Mouse (Mus musculus) embryonic fibroblast, embryonic 13.5 days (primary cell): ENCODE data around the gene Gm20662.

Source experiments
- CTCF ChIP-seq: IDR thresholded peaks from 2 replicates; pipeline ENCODE4 v1.5.1; 2011; ENCODE audit warnings: mild to moderate bottlenecking, control low read depth, low read length, moderate library complexity, borderline replicate concordance; ENCODE audit not compliant: insufficient read depth
- POLR2A ChIP-seq: IDR thresholded peaks from 2 replicates; pipeline ENCODE4 v1.6.1; 2011; ENCODE audit warnings: low read depth, mild to moderate bottlenecking, control low read depth, low read length, moderate library complexity

GRCm38 (mm10) chr9:108052411-108052810, 56.3 kb downstream of the Gm20662 start:
- no peak for TF ChIP-seq CTCF
- no peak for TF ChIP-seq POLR2A
